Mouse (Mus musculus): ENCODE results near the gene Maml3. TPM values are rescaled to one million over a fixed set of nuclear protein-coding genes. Genes with fewer than 3 reads are reported as not detected.
A peak's percentile ranks its signal among the peaks of the same experiment; 100 is the strongest.

Maml3 gene
- total RNA-seq, 1 experiment from 2014 or later = 19.3 TPM

DNA sequence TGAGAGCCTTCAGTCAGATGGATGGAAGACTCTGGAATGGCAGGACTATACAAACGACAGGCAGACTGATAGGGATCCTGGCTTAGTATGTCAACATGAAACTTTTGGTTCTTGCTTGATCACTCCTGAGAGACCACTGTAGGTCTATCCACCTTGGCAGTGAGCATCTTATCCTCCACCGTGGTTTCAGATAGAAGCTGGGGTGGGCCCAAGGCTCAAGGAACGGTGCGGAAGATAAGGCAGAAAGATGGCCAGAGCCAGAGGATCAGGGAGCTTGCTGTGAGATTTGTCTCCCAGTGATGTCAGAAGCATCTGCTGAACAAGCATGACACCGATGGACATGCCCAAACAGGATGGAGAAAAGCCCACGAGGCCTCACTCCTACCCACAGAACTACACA, 362.5 kb downstream of the Maml3 start:
- ATAC-seq (replicated peaks in 1 of 2; ENCODE audit: insufficient read depth in 1 of 2, low FRiP score in 2 of 2, low TSS enrichment in 1 of 2, low read depth in 1 of 2, poor library complexity in 2 of 2, severe bottlenecking in 2 of 2) = no peak

DNA sequence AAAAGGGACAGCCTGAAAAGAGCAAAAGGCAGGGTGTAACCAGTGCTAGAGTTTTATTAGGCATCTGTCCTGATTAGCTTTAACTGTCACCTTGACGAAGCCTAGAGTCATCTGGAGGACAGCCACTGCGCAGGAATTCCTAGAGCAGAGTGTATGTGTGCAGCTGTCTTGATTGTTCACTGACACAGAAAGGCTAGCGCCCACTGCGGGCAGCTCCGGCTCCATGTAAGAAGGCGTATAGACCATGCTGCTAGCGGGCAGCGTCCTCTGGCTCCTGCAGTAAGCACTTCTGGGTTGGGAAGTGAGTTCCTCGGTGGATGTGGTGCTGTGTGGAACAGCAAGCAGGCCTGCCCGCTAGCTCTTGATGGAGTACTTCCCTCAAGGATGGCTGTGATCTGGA, 363.1 kb downstream of the Maml3 start:
- no peak for ATAC-seq (replicated peaks in 1 of 2; ENCODE audit: insufficient read depth in 1 of 2, low FRiP score in 2 of 2, low TSS enrichment in 1 of 2, low read depth in 1 of 2, poor library complexity in 2 of 2, severe bottlenecking in 2 of 2)

DNA sequence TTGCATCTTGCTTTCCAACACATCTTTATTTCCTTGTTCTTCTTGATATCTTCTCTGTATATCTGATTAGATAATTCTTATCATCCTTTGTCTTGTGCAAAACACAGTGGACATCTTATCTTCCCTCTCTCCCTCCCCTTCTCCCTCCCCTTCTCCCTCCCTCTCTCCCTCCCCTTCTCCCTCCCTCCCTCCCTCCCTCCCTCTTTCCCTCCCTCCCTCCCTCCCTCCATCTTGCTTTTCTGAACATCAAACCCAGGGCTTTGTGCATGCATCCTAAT, 365.1 kb downstream of the Maml3 start:
- no peak for ATAC-seq (replicated peaks in 1 of 2; ENCODE audit: insufficient read depth in 1 of 2, low FRiP score in 2 of 2, low TSS enrichment in 1 of 2, low read depth in 1 of 2, poor library complexity in 2 of 2, severe bottlenecking in 2 of 2)

DNA sequence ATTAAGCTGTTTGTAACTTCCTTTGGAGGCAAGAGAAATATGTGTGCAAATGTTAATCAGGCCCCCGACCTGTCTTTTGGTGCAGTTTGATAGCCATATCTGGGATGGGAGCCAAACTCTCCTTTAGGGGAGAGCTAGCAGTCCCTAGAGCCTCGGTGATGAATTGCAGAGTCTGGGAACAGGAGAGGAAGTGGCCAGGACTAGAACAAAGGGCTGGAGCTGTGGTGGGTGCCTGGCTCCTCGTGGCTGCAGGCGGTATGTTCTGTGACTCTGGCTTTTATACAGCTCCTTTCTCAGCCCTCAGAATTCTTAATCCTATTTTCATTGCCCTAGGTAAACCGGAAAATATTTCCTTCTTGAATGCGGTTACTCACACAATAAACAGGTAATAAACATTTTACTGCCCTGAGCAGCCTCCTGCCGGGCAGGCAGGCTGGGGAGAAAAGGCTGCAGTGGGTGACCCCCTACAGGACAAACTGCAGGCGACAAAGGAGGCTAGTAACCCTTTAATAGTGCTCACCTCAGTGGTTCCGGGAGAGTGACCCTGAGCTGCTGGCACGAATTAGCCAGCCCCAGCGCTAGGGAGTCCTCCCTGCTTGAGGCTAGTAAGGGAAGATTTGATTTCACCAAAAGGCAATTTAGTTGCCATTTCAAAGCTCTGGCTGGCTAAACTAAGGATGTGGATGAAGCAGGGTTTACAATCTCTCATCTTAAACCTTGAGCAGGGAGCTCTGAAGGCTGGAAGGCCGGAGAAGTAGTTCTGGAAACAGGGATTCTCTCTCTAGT, 365.6 kb downstream of the Maml3 start:
- ATAC-seq (replicated peaks in 1 of 2; ENCODE audit: insufficient read depth in 1 of 2, low FRiP score in 2 of 2, low TSS enrichment in 1 of 2, low read depth in 1 of 2, poor library complexity in 2 of 2, severe bottlenecking in 2 of 2) = peak; percentile 85 to 93

DNA sequence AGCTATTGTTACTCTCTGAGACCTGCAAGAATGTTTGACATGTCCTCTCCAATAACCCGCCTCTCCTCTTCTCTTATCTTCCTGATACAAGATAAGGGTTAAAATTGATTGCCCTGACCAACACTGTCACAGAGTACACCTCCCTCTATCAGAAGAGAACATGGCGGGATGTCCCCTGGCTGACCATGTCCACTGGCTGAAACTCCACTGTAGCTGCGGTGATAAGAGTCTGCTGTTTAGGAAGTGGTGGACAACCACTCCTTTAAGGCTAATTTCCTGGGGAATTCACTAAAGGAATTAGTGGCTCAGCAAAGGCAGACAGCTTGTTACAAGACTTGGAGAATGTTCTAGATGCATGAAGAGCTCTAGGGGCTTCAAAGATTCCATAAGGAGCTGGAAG, 371.2 kb downstream of the Maml3 start:
- no peak for ATAC-seq (replicated peaks in 1 of 2; ENCODE audit: insufficient read depth in 1 of 2, low FRiP score in 2 of 2, low TSS enrichment in 1 of 2, low read depth in 1 of 2, poor library complexity in 2 of 2, severe bottlenecking in 2 of 2)

DNA sequence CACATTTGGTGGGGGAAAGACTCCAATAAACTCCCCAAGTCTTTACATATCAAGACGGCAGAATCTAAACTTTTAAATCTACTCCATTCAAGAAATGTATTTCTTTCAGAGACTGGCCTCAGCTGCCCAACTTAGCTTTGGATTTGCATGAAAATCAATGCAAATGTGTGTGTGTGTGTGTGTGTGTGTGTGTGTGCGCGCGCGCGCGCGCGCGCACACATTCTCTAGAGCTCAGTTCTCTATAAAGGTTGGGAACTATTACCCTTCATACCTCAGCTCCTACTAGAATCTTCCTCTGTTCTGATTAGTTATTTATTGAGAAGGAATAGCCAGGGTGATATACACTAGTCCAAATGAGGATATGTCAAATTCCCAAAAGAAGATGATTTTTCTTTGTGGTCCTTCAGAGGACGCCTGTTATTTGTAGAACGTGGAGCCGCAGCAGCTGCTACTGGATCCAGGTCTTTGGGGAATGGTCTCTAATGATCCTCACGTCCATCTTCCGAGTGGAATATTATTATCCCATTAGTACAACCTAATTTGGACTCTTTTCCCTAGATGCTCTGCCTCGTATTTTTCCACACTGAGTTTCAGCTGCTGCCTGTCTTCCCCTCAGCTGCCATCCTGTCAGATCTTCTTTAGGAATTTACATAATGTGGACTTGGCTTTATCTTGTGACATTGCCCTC, 372.8 kb downstream of the Maml3 start:
- ATAC-seq (replicated peaks in 1 of 2; ENCODE audit: insufficient read depth in 1 of 2, low FRiP score in 2 of 2, low TSS enrichment in 1 of 2, low read depth in 1 of 2, poor library complexity in 2 of 2, severe bottlenecking in 2 of 2) = no peak

DNA sequence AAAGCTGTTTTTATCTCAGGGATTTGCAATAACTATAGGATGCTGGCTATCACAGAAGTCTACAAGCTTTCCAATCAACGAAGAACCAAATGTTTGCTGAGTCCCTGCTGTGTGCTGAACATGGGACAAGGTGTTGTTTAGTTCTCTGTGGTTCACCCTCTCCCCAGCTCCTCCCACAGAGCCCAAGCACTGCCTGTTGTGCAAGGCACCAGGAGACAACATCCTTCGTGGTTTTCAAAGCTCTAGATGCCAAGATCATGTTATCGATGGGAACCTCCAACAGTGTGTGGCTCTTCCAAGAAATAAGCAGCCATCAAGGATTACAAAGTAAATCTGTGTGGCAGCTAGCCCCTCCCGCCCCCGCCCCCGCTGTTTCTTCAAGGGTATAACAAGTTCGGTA, 374.2 kb downstream of the Maml3 start:
- ATAC-seq (replicated peaks in 1 of 2; ENCODE audit: insufficient read depth in 1 of 2, low FRiP score in 2 of 2, low TSS enrichment in 1 of 2, low read depth in 1 of 2, poor library complexity in 2 of 2, severe bottlenecking in 2 of 2) = no peak

DNA sequence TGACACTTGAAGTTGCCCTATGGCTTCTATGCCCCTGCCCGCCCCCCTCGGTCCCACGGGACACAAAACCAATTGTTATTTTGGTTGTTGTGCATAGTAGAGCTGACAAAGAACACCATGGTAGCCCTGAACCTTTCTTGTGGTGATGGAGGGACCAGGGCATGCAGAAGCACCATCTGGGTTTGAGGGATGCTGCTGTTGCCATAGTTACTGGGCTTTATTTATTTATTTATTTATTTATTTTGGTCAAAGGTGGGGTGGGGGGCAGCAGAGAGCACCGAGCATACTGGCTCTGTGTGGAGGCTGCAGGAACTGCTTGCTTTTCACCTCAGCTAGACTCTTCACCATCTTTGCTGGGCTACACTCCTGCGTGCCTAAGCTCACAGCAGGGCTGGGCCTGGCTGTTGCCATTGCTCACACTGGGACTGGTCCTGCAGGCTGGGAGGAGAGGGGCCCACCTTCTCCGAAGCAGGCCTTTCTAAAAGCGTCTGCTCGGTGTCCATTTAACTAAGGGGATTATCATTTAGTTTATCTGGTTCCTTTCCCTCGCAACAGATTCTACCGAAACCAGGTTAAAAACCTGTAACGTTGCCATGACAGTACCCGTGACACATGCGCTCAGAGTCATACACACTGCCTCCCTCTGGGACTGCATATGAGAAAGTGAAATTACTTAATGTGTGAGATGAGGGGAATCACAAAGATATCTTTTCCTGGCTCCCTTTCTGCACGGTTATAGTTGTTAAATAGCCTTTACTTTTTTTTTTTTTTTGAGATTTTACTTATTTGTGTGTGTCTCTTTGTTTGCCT, 375.6 kb downstream of the Maml3 start:
- ATAC-seq (replicated peaks in 1 of 2; ENCODE audit: insufficient read depth in 1 of 2, low FRiP score in 2 of 2, low TSS enrichment in 1 of 2, low read depth in 1 of 2, poor library complexity in 2 of 2, severe bottlenecking in 2 of 2) = no peak

DNA sequence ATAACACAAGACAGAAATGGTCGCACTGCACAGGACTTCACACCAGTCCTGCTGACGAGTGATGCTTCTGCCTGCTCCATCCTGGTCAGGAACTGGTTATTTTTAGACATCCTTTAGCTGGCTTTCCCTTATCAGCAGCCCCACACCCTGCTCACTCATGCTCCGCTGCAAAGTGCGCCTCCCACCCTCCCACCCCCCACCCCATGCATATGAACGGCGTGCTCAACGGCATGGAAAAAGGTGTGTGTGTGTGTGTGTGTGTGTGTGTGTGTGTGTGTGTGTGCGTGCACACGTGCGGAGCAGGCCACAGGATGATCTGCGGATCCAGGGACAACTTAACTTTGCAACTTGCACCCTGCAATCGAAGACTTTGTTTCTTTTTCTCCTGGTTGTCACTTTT, 376.4 kb downstream of the Maml3 start:
- peak; percentile 37 to 51; a peak in 3 of 4 replicates for ATAC-seq (replicated peaks in 1 of 2; ENCODE audit: insufficient read depth in 1 of 2, low FRiP score in 2 of 2, low TSS enrichment in 1 of 2, low read depth in 1 of 2, poor library complexity in 2 of 2, severe bottlenecking in 2 of 2)

DNA sequence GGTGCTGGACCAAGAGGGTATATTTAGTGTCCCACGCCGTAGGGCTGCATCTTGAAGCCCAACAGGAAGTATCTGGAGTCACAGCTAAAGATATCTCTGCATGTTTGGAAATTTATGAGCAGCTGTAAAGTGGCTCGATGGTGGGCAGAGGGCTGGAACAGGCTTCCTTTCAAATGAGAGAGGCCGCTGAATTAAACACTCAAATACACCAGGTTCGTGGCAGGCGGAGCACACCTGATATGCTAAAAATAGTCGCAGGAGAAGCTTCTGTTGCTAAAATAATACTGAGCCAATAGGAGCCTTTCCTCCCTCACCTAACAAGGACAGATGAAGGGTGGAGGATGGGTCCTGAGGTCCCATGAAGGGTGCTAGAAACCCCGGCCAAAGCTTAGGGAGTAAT, 376.9 kb downstream of the Maml3 start:
- ATAC-seq (replicated peaks in 1 of 2; ENCODE audit: insufficient read depth in 1 of 2, low FRiP score in 2 of 2, low TSS enrichment in 1 of 2, low read depth in 1 of 2, poor library complexity in 2 of 2, severe bottlenecking in 2 of 2) = peak in 1 of 2 experiments; percentile 29; a peak in 2 of 4 replicates

DNA sequence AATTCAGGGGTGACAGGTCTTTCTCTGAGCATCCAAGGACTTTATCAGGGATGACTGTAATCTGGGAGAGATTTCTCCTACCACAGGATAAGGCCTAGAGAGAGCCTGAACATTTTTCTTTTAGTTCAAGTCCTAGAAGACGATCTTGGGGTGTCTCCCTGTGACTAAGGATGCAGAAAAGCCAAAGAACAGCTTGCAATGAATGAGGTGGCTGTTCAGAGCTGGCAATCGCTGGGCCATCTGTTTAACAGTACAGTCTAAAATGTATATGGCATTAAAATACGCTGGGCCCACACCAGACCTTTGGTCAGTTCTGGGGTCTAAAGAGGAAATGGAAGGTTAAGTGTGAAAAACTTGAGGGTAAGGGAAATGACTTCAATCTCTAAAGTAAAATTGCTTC, 377.4 kb downstream of the Maml3 start:
- ATAC-seq (replicated peaks in 1 of 2; ENCODE audit: insufficient read depth in 1 of 2, low FRiP score in 2 of 2, low TSS enrichment in 1 of 2, low read depth in 1 of 2, poor library complexity in 2 of 2, severe bottlenecking in 2 of 2) = no peak

DNA sequence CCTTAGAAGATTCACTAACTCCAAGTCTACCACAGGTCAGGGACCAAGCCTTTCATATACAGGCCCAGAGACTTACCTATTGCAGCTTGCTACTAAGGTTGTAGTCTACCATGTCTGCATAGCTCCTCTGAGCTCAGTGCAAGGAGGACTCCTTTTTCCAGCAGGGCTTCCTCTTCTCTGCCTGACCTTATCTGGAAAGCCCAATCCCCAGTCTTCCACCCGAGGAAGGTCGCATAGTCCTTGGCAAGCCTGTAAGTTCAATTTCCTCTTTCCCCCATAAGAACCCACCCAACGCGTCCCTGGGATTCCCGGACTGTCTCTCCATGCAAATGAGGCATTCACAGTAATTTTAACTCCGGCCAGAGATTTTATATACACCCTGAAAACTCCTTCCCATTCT, 378.6 kb downstream of the Maml3 start:
- no peak for ATAC-seq (replicated peaks in 1 of 2; ENCODE audit: insufficient read depth in 1 of 2, low FRiP score in 2 of 2, low TSS enrichment in 1 of 2, low read depth in 1 of 2, poor library complexity in 2 of 2, severe bottlenecking in 2 of 2)

DNA sequence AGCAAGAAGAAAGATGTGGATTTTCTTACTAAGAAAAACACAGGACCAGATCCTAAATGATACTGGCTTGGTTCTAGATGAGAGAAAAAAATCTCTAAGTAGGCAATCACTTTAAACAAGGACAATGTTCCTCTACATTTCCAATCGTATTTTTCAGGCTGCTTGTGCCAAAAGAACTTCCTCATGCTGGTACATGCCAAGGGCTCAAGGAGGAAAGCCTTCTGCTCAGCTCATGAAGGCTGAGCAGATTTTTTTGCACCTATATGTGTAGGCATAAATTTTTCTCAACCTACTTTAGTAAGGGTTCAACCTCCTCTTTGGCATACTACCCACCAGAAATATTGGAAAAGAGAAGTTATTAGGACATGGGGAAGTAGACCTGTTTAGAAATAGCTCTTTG, 384.9 kb downstream of the Maml3 start:
- ATAC-seq (replicated peaks in 1 of 2; ENCODE audit: insufficient read depth in 1 of 2, low FRiP score in 2 of 2, low TSS enrichment in 1 of 2, low read depth in 1 of 2, poor library complexity in 2 of 2, severe bottlenecking in 2 of 2) = 0 out of 4 replicates have a peak, but pooled peaks of 1 of the 2 experiments have one; percentile 12

DNA sequence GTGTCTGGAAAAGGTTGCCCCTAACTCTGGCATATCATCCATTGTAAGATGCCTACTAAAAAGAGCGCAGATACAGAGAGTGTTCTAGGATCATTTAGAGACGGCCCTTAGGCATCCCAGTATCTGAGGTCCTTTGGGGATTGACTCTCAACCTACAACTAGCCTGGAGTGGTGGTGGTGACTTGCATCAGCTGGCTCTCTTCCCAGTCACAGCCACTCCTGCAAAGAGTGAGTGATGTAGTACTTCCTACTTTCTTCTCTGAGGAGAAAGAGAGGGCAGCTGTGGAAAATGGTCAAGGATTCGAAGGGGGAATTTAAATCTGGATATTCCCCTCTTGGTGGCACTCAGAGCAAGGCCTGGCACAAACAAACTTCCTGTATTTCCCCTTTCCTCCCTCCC, 385.5 kb downstream of the Maml3 start:
- ATAC-seq (replicated peaks in 1 of 2; ENCODE audit: insufficient read depth in 1 of 2, low FRiP score in 2 of 2, low TSS enrichment in 1 of 2, low read depth in 1 of 2, poor library complexity in 2 of 2, severe bottlenecking in 2 of 2) = no peak

DNA sequence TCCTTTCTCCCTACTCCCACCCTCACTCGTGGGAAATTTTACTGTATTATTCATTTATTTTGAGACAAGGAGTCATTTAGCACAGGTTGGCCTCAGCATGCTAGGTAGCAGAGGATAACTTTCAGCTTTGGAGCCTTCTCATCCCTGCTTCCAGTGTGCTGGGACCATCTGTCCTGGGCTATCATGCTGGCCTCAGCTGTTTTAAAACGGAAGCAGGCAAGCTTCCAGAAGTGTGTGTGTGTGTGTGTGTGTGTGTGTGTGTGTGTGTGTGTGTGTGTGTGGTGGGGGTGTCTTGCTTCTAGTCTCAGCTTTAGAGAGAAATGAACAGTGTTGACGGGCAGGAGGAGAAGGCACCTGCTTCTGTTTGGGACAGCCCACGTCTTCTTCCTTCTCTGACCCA, 387.0 kb downstream of the Maml3 start:
- ATAC-seq (replicated peaks in 1 of 2; ENCODE audit: insufficient read depth in 1 of 2, low FRiP score in 2 of 2, low TSS enrichment in 1 of 2, low read depth in 1 of 2, poor library complexity in 2 of 2, severe bottlenecking in 2 of 2) = no peak

DNA sequence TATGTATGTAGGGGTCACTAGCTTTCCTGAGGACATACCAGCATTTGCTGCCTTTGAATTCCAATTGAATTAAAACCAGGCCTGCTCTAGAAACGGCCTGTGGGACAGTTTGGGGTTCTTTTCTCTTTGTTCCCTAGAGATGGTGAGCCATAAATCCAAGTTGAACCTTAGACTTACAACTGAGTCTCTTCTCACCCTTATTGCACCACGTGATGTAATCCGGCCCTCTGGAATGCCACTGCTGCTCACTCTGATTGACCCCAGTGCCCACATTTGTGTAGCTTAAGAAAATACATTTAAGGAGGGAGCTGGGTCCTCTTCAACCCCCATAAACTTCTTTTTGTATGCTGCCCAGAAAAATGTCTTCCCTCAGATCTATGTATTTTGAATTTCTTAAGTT, 387.4 kb downstream of the Maml3 start:
- no peak for ATAC-seq (replicated peaks in 1 of 2; ENCODE audit: insufficient read depth in 1 of 2, low FRiP score in 2 of 2, low TSS enrichment in 1 of 2, low read depth in 1 of 2, poor library complexity in 2 of 2, severe bottlenecking in 2 of 2)

DNA sequence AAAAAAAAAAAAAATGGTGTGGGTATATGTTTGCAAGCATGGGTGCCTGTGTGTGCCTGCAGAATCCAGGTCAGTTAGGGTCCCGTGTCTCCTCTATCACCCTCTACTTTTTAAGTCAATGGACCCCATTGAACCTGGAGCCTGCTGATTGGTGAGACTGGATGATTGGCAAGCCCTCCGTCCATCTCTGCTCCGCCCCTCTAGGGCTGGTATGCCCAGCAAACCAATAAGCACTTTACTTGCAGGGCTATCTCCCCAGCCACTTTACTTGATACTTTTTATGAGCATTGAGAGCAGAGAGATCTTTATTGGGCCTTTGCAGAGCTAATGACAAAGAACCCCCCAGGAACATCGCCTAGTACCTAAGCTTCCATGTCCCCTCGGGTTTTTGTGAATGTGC, 390.4 kb downstream of the Maml3 start:
- ATAC-seq (replicated peaks in 1 of 2; ENCODE audit: insufficient read depth in 1 of 2, low FRiP score in 2 of 2, low TSS enrichment in 1 of 2, low read depth in 1 of 2, poor library complexity in 2 of 2, severe bottlenecking in 2 of 2) = no peak

DNA sequence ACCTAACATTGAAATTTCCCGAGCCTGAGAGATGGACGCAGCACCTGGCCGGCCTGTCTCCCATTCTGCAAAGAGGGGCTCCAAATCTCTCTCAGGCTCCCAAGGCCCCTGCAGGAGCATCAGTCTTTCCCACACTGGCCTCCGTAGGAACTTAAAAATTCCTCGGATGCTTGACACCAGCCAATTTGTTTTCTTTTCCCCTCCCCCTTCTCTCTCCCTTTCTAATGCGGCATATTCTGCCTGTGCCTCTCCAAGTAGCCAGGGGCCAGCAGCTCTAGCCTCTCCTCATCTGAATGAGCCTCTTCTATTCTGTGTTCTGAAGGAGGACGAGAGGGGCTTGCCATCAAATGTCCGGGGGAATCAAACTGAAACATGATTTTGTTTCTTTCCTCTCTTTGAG, 391.6 kb downstream of the Maml3 start:
- ATAC-seq (replicated peaks in 1 of 2; ENCODE audit: insufficient read depth in 1 of 2, low FRiP score in 2 of 2, low TSS enrichment in 1 of 2, low read depth in 1 of 2, poor library complexity in 2 of 2, severe bottlenecking in 2 of 2) = no peak
